Mouse (Mus musculus): ENCODE measurements around the gene Rps26. TPM values are rescaled to one million over a fixed set of nuclear protein-coding genes. Genes with fewer than 3 reads are reported as not detected.

The Rps26 gene
- polyA plus RNA-seq (2012; fragmentation: generic; extraction: Trizol), result 1,658 TPM

GRCm38 (mm10) chr10:128626311-128627310, at the start of gene Rps26:
Rps26 (minus strand) TSS chr10:128626747.
- H3K79me2 ChIP-seq (ENCODE audit: control insufficient read depth, insufficient read depth), result peaks cover 18% of the 10 kb centered on the region
- peak within 1 kb of the TSS; percentile 88 for H3ac ChIP-seq (ENCODE audit: control insufficient read depth, insufficient read length)
- peaks cover 14% of the 10 kb centered on the region for H3K36me3 ChIP-seq (ENCODE audit: control insufficient read depth, insufficient read depth)
- H3K27me3 ChIP-seq (ENCODE audit: control insufficient read depth, insufficient read depth, insufficient read length), result peaks cover 2% of the 10 kb centered on the region
- TF ChIP-seq CEBPB (IDR thresholded peaks at IDR 0.05; ENCODE audit: insufficient read depth, poor library complexity, severe bottlenecking) (no peak), MYOD1 (IDR thresholded peaks at IDR 0.05; ENCODE audit: control insufficient read depth in 1 of 3, insufficient read length in 2 of 3, low read depth in 2 of 3) (no peak), SRF (IDR thresholded peaks at IDR 0.05; ENCODE audit: control insufficient read depth, insufficient read length, low read depth) (no peak), TCF3 (IDR thresholded peaks at IDR 0.05; ENCODE audit: insufficient read length, low read depth) (no peak), USF1 (IDR thresholded peaks at IDR 0.05; ENCODE audit: low read depth) (no peak), MAX (IDR thresholded peaks at IDR 0.05; ENCODE audit: low read depth) (peak; percentile 28), REST (IDR thresholded peaks at IDR 0.05; ENCODE audit: insufficient read depth, insufficient read length) (peak; percentile 33), POLR2A (IDR thresholded peaks at IDR 0.05; ENCODE audit: insufficient read length, low read depth) (peak; percentile 94), TCF12 (IDR thresholded peaks at IDR 0.05; ENCODE audit: insufficient read depth, poor library complexity, severe bottlenecking) (no peak), POLR2AphosphoS2 (IDR thresholded peaks at IDR 0.05; ENCODE audit: insufficient read length, low read depth) (peak; percentile 96), E2F4 (IDR thresholded peaks at IDR 0.05; ENCODE audit: insufficient read depth) (peak; percentile 11), MYOG (IDR thresholded peaks at IDR 0.05; ENCODE audit: control insufficient read depth in 1 of 3, insufficient read depth in 1 of 3, insufficient read length in 2 of 3, low read depth in 2 of 3) (no peak)
- H3K4me3 ChIP-seq, result peak within 1 kb of the TSS; percentile 91
- peak within 1 kb of the TSS; percentile 91 for H3K4me2 ChIP-seq (ENCODE audit: low read depth)

DNA sequence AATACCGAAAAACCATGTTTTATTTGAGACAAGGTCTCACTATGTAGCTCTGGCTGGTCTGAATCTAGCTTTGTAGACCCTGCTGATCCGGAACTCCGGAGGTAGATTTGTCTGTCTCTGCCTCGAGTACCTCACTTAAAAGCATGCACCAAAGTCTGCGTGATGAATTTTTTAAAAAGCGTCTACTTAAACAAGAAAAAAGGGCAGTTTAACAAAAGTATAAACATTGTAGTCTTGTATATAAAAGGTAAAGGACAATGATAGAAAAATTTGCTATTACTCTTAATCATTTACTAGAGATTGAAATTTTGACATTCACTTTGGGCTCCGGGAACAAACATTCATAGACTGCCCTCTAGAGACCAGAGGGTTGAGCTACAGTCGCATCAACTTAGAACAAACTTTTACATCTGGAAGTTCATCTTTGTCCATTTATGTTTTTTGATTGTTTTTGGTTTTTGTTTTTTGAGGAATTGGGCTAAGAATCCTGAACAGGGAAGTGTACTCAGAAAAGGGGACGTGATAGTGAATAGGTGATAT, 48.0 kb upstream of the Rps26 start:
- Histone ChIP-seq H3K36me3 (ENCODE audit: control insufficient read depth, insufficient read depth) (peaks cover 7% of the 10 kb centered on the region), H3K27me3 (ENCODE audit: control insufficient read depth, insufficient read depth, insufficient read length) (no peaks in the 10 kb centered on the region), H3ac (ENCODE audit: control insufficient read depth, insufficient read length) (peak overlapping the region; percentile 28)

DNA sequence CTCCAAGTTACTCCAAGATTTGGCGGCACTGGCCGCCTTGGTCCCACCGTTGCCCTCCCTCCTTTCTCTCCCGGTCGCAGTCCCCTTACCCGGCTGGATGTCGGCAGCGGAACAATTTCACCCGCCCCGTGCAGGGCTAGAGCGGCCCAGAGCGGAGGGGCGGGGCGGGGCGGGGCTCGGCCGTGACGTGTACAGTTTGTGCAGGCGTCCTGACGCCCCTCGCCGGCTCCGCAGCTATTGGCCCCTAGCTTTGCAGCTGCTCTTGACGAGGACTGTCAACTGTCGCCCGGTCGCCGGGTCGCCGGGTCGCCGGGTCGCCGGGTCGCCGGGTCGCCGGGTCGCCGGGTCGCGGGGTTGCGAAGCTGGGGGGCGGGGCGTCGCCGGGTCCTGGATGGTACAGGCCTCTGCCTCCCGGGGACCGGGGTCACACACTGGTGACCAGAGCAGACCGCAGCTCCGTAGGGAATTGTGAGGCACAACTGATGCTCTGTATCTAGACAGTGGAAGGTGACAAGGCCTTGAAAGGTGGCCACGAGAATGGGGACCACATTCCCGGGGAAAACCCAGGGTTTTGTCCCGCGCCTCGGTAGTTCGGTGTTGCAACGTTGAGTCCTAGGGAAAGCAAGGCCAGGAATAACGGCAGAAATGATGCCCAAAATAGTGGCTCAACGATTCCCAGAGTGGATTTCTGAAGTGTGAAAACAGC, 47.4 kb upstream of the Rps26 start, which contains the start of gene Suox:
Gene Suox, minus strand, starts transcription at position 311 of the 706 bp plus-strand sequence.
- Histone ChIP-seq H3K79me2 (ENCODE audit: control insufficient read depth, insufficient read depth) (no peaks in the 10 kb centered on the region), H3ac (ENCODE audit: control insufficient read depth, insufficient read length) (peak within 1 kb of the TSS; percentile 28), H3K4me2 (ENCODE audit: low read depth) (peak within 1 kb of the TSS; percentile 100), H3K4me3 (peak within 1 kb of the TSS; percentile 61), H3K27me3 (ENCODE audit: control insufficient read depth, insufficient read depth, insufficient read length) (no peaks in the 10 kb centered on the region), H3K36me3 (ENCODE audit: control insufficient read depth, insufficient read depth) (peaks cover 4% of the 10 kb centered on the region)
- TF ChIP-seq USF1 (IDR thresholded peaks at IDR 0.05; ENCODE audit: low read depth) (no peak), REST (IDR thresholded peaks at IDR 0.05; ENCODE audit: insufficient read depth, insufficient read length) (no peak), TCF12 (IDR thresholded peaks at IDR 0.05; ENCODE audit: insufficient read depth, poor library complexity, severe bottlenecking) (no peak), POLR2A (IDR thresholded peaks at IDR 0.05; ENCODE audit: insufficient read length, low read depth) (peak; percentile 62), SRF (IDR thresholded peaks at IDR 0.05; ENCODE audit: control insufficient read depth, insufficient read length, low read depth) (no peak), MYOG (IDR thresholded peaks at IDR 0.05; ENCODE audit: control insufficient read depth in 1 of 3, insufficient read depth in 1 of 3, insufficient read length in 2 of 3, low read depth in 2 of 3) (peak in 2 of 3 experiments; percentile 32 to 56), MYOD1 (IDR thresholded peaks at IDR 0.05; ENCODE audit: control insufficient read depth in 1 of 3, insufficient read length in 2 of 3, low read depth in 2 of 3) (peak in 1 of 3 experiments; percentile 66)

More for the DNA sequence above, 48.0 kb upstream of the Rps26 start:
- Histone ChIP-seq H3K4me2 (ENCODE audit: low read depth) (peak overlapping the region; percentile 100), H3K4me3 (peak overlapping the region; percentile 61), H3K79me2 (ENCODE audit: control insufficient read depth, insufficient read depth) (no peaks in the 10 kb centered on the region)
- TF ChIP-seq CEBPB (IDR thresholded peaks at IDR 0.05; ENCODE audit: insufficient read depth, poor library complexity, severe bottlenecking), result no peak
- TF ChIP-seq POLR2AphosphoS2 (IDR thresholded peaks at IDR 0.05; ENCODE audit: insufficient read length, low read depth), result no peak
- no peak for TF ChIP-seq USF1 (IDR thresholded peaks at IDR 0.05; ENCODE audit: low read depth)
- no peak for TF ChIP-seq SRF (IDR thresholded peaks at IDR 0.05; ENCODE audit: control insufficient read depth, insufficient read length, low read depth)
- TF ChIP-seq POLR2A (IDR thresholded peaks at IDR 0.05; ENCODE audit: insufficient read length, low read depth), result no peak
- no peak for TF ChIP-seq MAX (IDR thresholded peaks at IDR 0.05; ENCODE audit: low read depth)
- no peak for TF ChIP-seq TCF3 (IDR thresholded peaks at IDR 0.05; ENCODE audit: insufficient read length, low read depth)
- no peak for TF ChIP-seq TCF12 (IDR thresholded peaks at IDR 0.05; ENCODE audit: insufficient read depth, poor library complexity, severe bottlenecking)
- no peak for TF ChIP-seq E2F4 (IDR thresholded peaks at IDR 0.05; ENCODE audit: insufficient read depth)
- no peak for TF ChIP-seq REST (IDR thresholded peaks at IDR 0.05; ENCODE audit: insufficient read depth, insufficient read length)
- TF ChIP-seq MYOG (IDR thresholded peaks at IDR 0.05; ENCODE audit: control insufficient read depth in 1 of 3, insufficient read depth in 1 of 3, insufficient read length in 2 of 3, low read depth in 2 of 3), result no peak
- TF ChIP-seq MYOD1 (IDR thresholded peaks at IDR 0.05; ENCODE audit: control insufficient read depth in 1 of 3, insufficient read length in 2 of 3, low read depth in 2 of 3), result no peak

GRCm38 (mm10) chr10:128671148-128671547, 44.6 kb upstream of the Rps26 start:
- Histone ChIP-seq H3K36me3 (ENCODE audit: control insufficient read depth, insufficient read depth) (peaks cover 2% of the 10 kb centered on the region), H3K4me3 (no peak overlapping the region), H3K79me2 (ENCODE audit: control insufficient read depth, insufficient read depth) (no peaks in the 10 kb centered on the region), H3ac (ENCODE audit: control insufficient read depth, insufficient read length) (no peak overlapping the region), H3K27me3 (ENCODE audit: control insufficient read depth, insufficient read depth, insufficient read length) (no peaks in the 10 kb centered on the region), H3K4me2 (ENCODE audit: low read depth) (no peak overlapping the region)
- TF ChIP-seq MYOG (IDR thresholded peaks at IDR 0.05; ENCODE audit: control insufficient read depth in 1 of 3, insufficient read depth in 1 of 3, insufficient read length in 2 of 3, low read depth in 2 of 3) (no peak), MYOD1 (IDR thresholded peaks at IDR 0.05; ENCODE audit: control insufficient read depth in 1 of 3, insufficient read length in 2 of 3, low read depth in 2 of 3) (no peak), POLR2AphosphoS2 (IDR thresholded peaks at IDR 0.05; ENCODE audit: insufficient read length, low read depth) (no peak), TCF12 (IDR thresholded peaks at IDR 0.05; ENCODE audit: insufficient read depth, poor library complexity, severe bottlenecking) (no peak), E2F4 (IDR thresholded peaks at IDR 0.05; ENCODE audit: insufficient read depth) (no peak), TCF3 (IDR thresholded peaks at IDR 0.05; ENCODE audit: insufficient read length, low read depth) (no peak), CEBPB (IDR thresholded peaks at IDR 0.05; ENCODE audit: insufficient read depth, poor library complexity, severe bottlenecking) (no peak), REST (IDR thresholded peaks at IDR 0.05; ENCODE audit: insufficient read depth, insufficient read length) (no peak), POLR2A (IDR thresholded peaks at IDR 0.05; ENCODE audit: insufficient read length, low read depth) (no peak), USF1 (IDR thresholded peaks at IDR 0.05; ENCODE audit: low read depth) (no peak), SRF (IDR thresholded peaks at IDR 0.05; ENCODE audit: control insufficient read depth, insufficient read length, low read depth) (no peak), MAX (IDR thresholded peaks at IDR 0.05; ENCODE audit: low read depth) (no peak)
